Mouse (Mus musculus) forebrain, postnatal 0 days (tissue): ENCODE measurements around the gene Arhgap44. TPM values are rescaled to one million over a fixed set of nuclear protein-coding genes. Genes with fewer than 3 reads are reported as not detected.

Experiments
- ATAC-seq: fragments of 200-750 bp; cut with Nextera tagmentation; 2 replicates; pipeline ENCODE4 v1.8.0; 2017; ENCODE audit warnings: mild to moderate bottlenecking, moderate library complexity
- DNase-seq: peaks from one replicate; pipeline ENCODE4 v3.0.0-alpha.2; 2015
- H3K27ac ChIP-seq: fragments of 300-500 bp; sonication (generic); 2 replicates; pipeline ENCODE4 v1.5.1; 2014; ENCODE audit warnings: low read depth, mild to moderate bottlenecking, antibody characterized with exemption, low read length, moderate library complexity, mixed read lengths
- H3K27me3 ChIP-seq: fragments of 300-500 bp; sonication (generic); 2 replicates; pipeline ENCODE4 v1.6.1; 2014; ENCODE audit warnings: mild to moderate bottlenecking, low read length, mixed read lengths; ENCODE audit not compliant: insufficient read depth
- H3K36me3 ChIP-seq: fragments of 300-500 bp; sonication (generic); 2 replicates; pipeline ENCODE4 v1.6.1; 2014; ENCODE audit warnings: mild to moderate bottlenecking, moderate library complexity; ENCODE audit not compliant: insufficient read depth
- H3K4me1 ChIP-seq: fragments of 300-500 bp; sonication (generic); 2 replicates; pipeline ENCODE4 v1.6.1; 2014; ENCODE audit warnings: antibody characterized with exemption; ENCODE audit not compliant: insufficient read depth
- H3K4me2 ChIP-seq: fragments of 300-500 bp; sonication (generic); 2 replicates; pipeline ENCODE4 v1.6.1; 2014; ENCODE audit warnings: low read depth, mild to moderate bottlenecking, moderate library complexity
- H3K4me3 ChIP-seq: fragments of 300-500 bp; sonication (generic); 2 replicates; pipeline ENCODE4 v1.5.1; 2014; ENCODE audit warnings: low read depth, low read length, mixed read lengths
- H3K9ac ChIP-seq: fragments of 300-500 bp; sonication (generic); 2 replicates; pipeline ENCODE4 v1.6.1; 2014; ENCODE audit warnings: mild to moderate bottlenecking
- H3K9me3 ChIP-seq: fragments of 300-500 bp; sonication (generic); 2 replicates; pipeline ENCODE4 v1.6.1; 2016; ENCODE audit warnings: low read length
- CTCF ChIP-seq: sonication (generic); IDR thresholded peaks from 2 replicates; pipeline ENCODE4 v1.5.1; 2016; ENCODE audit warnings: antibody characterized with exemption, control low read depth, low read depth
- WGBS: fragments of 180-500 bp; shearing (Covaris S2); extraction: QIAGEN DNeasy Blood & Tissue Kit; methylation state at CpG from one replicate; pipeline ENCODE4 v1.1.7; 2014; 5-methylcytosine and 5-hydroxymethylcytosine counted together
- polyA plus RNA-seq: library from polyadenylated mRNA; unstranded; fragments of >200 nt; fragmentation: Nextera tagmentation; extraction: Ambion mirVana; gene quantifications from 2 replicates; pipeline ENCODE4 v1.2.1, GENCODE M21; 2015
- total RNA-seq: library from RNA; depleted of rRNA; stranded (reverse); fragments of >200 nt; gene quantifications from 2 replicates; pipeline ENCODE4 v1.2.3, GENCODE M21; 2014

Gene Arhgap44
- total and polyA plus RNA-seq, 2 experiments from 2014 or later: 17.4 to 29.6 TPM

DNA sequence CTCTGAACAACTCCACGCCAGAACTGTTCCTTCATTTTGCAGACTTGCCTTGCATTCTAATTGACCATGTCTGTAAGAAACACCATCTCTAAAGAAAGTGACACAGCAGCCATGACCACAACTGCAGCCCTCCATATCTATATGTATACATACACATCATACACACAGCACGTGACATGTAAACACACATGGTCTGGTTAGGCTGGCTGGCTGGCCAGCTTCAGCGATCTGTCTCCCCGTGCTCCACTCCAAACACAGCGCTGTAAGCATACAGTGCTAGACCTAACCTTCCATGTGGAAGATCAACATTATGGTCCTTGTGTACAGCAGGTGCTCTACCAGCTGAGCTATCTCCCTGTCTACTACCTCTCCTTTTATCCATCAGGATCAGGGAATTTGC is 111.9 kb downstream of the Arhgap44 start:
- DNase-seq: no peak
- H3K9ac ChIP-seq: no peak overlapping the region
- H3K27me3 ChIP-seq: no peaks in the 10 kb centered on the region
- H3K4me3 ChIP-seq: no peak overlapping the region
- H3K27ac ChIP-seq: no peak overlapping the region
- ATAC-seq: no peak
- no peaks in the 10 kb centered on the region for H3K4me1 ChIP-seq
- no peaks in the 10 kb centered on the region for H3K9me3 ChIP-seq
- H3K4me2 ChIP-seq: no peak overlapping the region
- WGBS: 92% methylated on average over 5 of the region's 5 CpGs
- TF ChIP-seq CTCF: no peak
- H3K36me3 ChIP-seq: 0 out of 2 replicates have a peak, but pooled peaks cover 9% of the 10 kb centered on the region

DNA sequence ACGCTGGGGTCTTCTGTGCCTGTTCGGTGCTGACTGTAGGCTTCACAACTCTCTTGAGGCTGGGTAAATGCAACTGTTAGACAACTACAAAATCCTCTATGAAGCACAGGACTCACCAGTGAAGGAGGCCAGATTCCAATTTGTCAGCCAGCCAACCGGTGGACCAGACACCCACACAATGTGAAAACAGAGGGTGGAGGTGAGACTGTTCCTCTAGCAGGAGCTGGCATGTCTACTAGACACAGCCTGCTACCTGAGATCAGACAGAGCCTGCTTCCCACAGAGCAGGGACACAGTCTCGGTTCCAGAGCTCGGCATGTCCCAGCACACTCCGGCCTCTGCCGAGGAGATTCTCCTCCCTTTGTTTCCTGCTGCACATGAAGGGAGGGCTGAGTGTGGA is 113.7 kb downstream of the Arhgap44 start:
- no peak overlapping the region for H3K4me2 ChIP-seq
- ATAC-seq (no peak), DNase-seq (no peak)
- H3K9ac ChIP-seq: no peak overlapping the region
- no peak for TF ChIP-seq CTCF
- 79% methylated on average over 7 of the region's 7 CpGs for WGBS
- H3K4me1 ChIP-seq: no peaks in the 10 kb centered on the region
- H3K27ac ChIP-seq: no peak overlapping the region
- H3K36me3 ChIP-seq: 0 out of 2 replicates have a peak, but pooled peaks cover 9% of the 10 kb centered on the region
- H3K9me3 ChIP-seq: no peaks in the 10 kb centered on the region
- H3K4me3 ChIP-seq: no peak overlapping the region
- no peaks in the 10 kb centered on the region for H3K27me3 ChIP-seq

DNA sequence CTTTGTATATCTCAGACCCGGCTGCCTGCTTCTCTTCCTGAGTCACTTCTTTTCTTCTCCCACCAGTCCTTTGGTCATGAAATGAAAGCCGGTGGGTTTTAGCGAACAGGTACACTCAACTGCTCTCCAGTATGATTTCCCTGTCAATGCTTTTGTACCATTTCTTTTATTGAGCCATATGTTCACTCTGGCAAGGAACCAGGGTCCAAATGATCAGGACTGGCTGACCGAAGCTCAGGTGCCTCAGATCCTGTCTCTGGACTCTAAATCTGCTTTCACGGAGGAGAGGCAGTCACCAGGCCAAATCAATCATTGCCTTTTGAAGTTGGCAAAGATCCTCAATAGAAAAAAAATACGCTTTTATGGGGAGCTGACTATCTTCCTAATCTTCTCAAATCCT is 122.2 kb downstream of the Arhgap44 start:
- Histone ChIP-seq H3K27ac (no peak overlapping the region), H3K9me3 (no peaks in the 10 kb centered on the region), H3K4me3 (no peak overlapping the region), H3K36me3 (peaks cover 13% of the 10 kb centered on the region), H3K4me1 (no peaks in the 10 kb centered on the region), H3K9ac (no peak overlapping the region), H3K27me3 (no peaks in the 10 kb centered on the region), H3K4me2 (no peak overlapping the region)
- no peak for TF ChIP-seq CTCF
- DNase-seq (no peak), ATAC-seq (no peak)
- WGBS: 59% methylated on average over 6 of the region's 6 CpGs

DNA sequence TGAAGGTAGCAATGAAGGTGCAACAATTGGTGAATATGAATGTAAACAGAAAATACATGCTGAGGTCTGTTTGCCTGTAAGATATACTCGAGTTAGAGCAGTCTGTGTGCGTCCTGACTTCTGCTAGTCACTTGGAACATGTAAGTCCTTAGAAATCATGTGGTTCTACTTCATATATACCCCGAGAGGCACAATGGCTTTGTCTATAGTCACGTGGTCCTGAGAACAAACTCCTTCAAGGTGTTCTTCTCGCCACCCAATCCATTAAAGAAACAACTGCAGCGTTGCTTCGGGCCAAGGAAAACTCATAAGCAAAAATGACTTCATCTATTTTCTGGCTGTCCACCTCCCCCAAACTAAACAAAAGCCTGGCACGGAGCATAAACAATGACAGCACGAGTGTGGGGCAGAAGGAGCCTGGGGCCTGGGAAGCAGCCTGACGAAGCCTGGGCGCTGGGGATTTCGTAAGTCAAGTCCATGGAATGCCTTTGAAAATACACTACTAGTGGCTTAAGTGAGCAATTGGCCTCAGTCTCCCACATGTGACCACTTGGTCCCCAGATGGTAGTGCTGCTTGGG is 123.2 kb downstream of the Arhgap44 start:
- H3K4me1 ChIP-seq: no peaks in the 10 kb centered on the region
- no peak for TF ChIP-seq CTCF
- H3K4me3 ChIP-seq: no peak overlapping the region
- no peak overlapping the region for H3K27ac ChIP-seq
- H3K27me3 ChIP-seq: no peaks in the 10 kb centered on the region
- no peak overlapping the region for H3K4me2 ChIP-seq
- DNase-seq: peak; percentile 24
- peaks cover 17% of the 10 kb centered on the region for H3K36me3 ChIP-seq
- H3K9ac ChIP-seq: no peak overlapping the region
- H3K9me3 ChIP-seq: no peaks in the 10 kb centered on the region
- ATAC-seq: peak; percentile 34
- WGBS: 43% methylated on average over 12 of the region's 12 CpGs

DNA sequence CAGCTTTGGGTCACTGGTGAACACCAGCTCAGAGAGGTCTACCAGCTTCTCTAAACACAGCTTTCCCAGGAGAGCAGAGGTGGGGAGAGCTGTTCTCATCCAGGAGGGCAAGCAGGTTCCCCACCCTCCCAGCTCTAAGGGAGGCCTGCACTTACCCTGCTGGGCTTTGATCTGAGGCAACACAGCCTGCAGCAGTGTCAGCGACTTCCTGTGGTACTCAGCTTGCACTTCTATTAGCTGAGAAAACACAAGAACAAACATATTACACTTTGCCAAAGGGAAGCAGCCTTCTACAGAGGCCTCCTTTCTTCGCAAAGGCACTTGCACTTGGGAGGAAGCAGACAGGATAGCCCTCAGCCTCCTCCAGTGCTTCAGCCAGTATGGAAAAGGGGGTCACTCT is 123.8 kb downstream of the Arhgap44 start:
- H3K9ac ChIP-seq: no peak overlapping the region
- H3K27ac ChIP-seq: no peak overlapping the region
- WGBS: 68% methylated on average over 2 of the region's 2 CpGs
- no peaks in the 10 kb centered on the region for H3K27me3 ChIP-seq
- H3K36me3 ChIP-seq: peaks cover 17% of the 10 kb centered on the region
- H3K4me1 ChIP-seq: no peaks in the 10 kb centered on the region
- DNase-seq (no peak), ATAC-seq (no peak)
- no peak for TF ChIP-seq CTCF
- H3K4me2 ChIP-seq: no peak overlapping the region
- no peak overlapping the region for H3K4me3 ChIP-seq
- no peaks in the 10 kb centered on the region for H3K9me3 ChIP-seq

DNA sequence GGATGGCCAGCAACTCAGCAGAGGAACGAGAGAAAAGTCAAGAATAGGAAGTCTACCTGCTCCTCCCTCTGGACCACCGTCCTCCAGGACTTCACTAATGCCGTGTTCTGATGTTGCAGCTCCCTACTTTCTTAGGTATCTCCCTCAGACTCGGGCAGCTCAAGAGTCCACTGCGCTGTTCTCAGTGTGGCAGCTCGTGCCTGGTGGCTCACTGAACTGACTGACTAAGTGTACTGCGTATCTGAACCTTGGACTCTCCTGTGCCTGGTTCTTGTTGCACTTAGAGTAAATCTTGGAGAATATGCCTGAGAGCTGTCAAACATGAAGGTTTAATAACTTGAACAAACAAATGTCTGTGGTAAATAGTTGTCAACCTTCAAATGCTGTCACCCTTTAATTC is 130.5 kb downstream of the Arhgap44 start:
- no peak overlapping the region for H3K4me2 ChIP-seq
- H3K27me3 ChIP-seq: no peaks in the 10 kb centered on the region
- WGBS: 91% methylated on average over 7 of the region's 7 CpGs
- H3K36me3 ChIP-seq: peaks cover 17% of the 10 kb centered on the region
- no peaks in the 10 kb centered on the region for H3K9me3 ChIP-seq
- no peaks in the 10 kb centered on the region for H3K4me1 ChIP-seq
- H3K27ac ChIP-seq: no peak overlapping the region
- no peak for TF ChIP-seq CTCF
- no peak for ATAC-seq
- H3K4me3 ChIP-seq: no peak overlapping the region
- DNase-seq: no peak
- H3K9ac ChIP-seq: no peak overlapping the region

DNA sequence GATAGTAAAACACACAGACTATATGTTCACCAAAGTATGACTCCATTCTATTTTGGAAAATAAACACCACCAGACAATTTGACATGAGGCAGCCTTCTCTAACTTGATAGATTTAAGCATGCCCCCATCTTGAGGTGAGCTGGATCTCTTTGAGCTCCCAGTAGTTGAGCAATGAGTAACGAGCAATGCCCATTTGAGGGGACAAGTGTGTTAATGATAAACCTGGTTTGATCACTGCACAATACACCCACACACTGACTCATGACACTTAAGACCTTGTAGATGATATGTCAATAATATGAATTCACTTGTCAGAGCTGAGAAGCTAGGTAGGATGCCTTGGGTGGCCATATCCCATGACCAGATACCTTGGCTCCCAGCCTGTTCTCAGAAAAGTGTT is 132.6 kb downstream of the Arhgap44 start:
- Histone ChIP-seq H3K36me3 (peaks cover 23% of the 10 kb centered on the region), H3K4me2 (no peak overlapping the region), H3K4me3 (no peak overlapping the region), H3K27ac (no peak overlapping the region), H3K27me3 (no peaks in the 10 kb centered on the region), H3K9me3 (no peaks in the 10 kb centered on the region), H3K4me1 (no peaks in the 10 kb centered on the region), H3K9ac (no peak overlapping the region)
- ATAC-seq (no peak), DNase-seq (no peak)
- TF ChIP-seq CTCF: no peak
- 71% methylated on average over 1 of the region's 1 CpGs for WGBS
